Mouse (Mus musculus) testis, adult 10 weeks (tissue): ENCODE data around the gene Heatr6. TPM values are rescaled to one million over a fixed set of nuclear protein-coding genes. Genes with fewer than 3 reads are reported as not detected.

Experiments used
- polyA plus RNA-seq: library from polyadenylated mRNA; stranded (reverse); fragments of 350-450 nt; fragmentation: Illumina TruSeq; extraction: RNeasy Lipid Tissue Mini Kit (QIAGEN cat#74804); gene quantifications from one replicate; pipeline ENCODE4 v1.2.3, GENCODE M21; 2014; ENCODE audit warnings: low read depth, low replicate concordance

Heatr6 gene
- 2.6 TPM for polyA plus RNA-seq

DNA sequence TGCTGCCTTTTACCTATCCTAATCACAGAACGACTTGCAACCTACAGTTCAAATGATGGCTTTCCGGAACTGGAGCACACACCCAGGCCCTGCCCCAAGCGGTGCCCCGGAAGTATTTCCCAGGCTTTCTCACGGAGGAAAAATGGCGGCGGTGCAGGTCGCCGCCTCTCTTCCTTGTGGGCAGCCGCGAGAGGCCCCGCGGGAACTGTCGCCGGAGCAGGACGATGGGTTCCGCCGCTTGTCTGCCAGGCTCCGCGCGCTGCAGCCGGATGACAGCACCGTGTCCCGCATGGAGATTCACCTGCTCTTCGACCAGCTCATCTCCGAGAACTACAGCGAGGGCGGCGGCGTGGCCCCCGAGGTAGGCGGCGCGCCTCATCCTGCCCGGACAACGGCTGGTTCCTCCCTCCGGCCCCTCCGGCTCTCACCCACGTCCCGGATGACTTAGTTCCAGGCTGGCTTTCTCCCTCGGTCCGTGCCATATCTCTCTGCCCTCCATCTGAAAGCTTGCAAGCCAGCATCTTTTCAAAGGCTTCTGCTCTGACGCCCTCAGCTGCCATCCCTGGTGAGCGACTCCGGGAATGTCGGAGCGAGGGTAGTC lies at the start of gene Heatr6:
Heatr6 (plus strand) TSS at position 116 of the 601 bp plus-strand sequence.

GRCm38 (mm10) chr11:83703705-83704104 lies 49.8 kb upstream of the Heatr6 start, which contains the start of gene Wfdc17:
Gene Wfdc17 (plus strand): TSS chr11:83703991.

DNA sequence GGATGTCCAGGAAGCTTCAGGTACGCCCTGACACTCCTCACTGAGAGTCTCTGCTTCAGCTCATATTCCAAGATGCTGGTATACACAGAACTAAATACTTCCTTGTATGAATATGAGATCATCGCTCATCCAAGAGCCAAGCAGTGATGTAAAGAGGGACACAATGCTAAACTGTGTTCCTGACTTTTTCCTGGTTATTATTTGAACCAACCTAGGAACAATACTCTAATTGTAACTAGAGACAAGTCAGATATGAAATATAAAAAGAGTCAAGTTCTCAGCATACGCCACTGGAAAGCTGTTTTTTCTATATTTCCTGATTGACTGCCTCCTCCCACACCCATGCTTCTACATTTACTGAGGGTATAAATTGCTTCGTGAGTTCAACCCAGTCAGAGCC lies 44.8 kb upstream of the Heatr6 start, which contains the start of gene Wfdc18:
Wfdc18 (plus strand) TSS at position 301 of the 400 bp plus-strand sequence.

GRCm38 (mm10) chr11:83746681-83747080 lies 6.8 kb upstream of the Heatr6 start, which contains the start of gene Wfdc21:
Gene Wfdc21 (plus strand): TSS chr11:83746940.

Other genes starting within 250 kb of the Heatr6 start
- gene Heatr9, start 231.5 kb upstream of the Heatr6 start, polyA plus RNA-seq, result 30.0 TPM
- gene Ccl5, start 223.2 kb upstream of the Heatr6 start, polyA plus RNA-seq, result 0.52 TPM
- 0.24 TPM for gene Ccl9, start 175.1 kb upstream of the Heatr6 start, polyA plus RNA-seq
- gene Ccl6, start 160.6 kb upstream of the Heatr6 start, polyA plus RNA-seq, result 0.76 TPM
- not detected for gene Rpl9-ps1, start 108.1 kb upstream of the Heatr6 start, polyA plus RNA-seq
- not detected for gene Ccl3, start 104.3 kb upstream of the Heatr6 start, polyA plus RNA-seq
- not detected for gene Ccl4, start 91.1 kb upstream of the Heatr6 start, polyA plus RNA-seq
- 9.5 TPM for gene Wfdc17, start 49.7 kb upstream of the Heatr6 start, polyA plus RNA-seq
- gene Wfdc18, start 44.7 kb upstream of the Heatr6 start, polyA plus RNA-seq, result 0.62 TPM
- gene Wfdc21, start 6.8 kb upstream of the Heatr6 start, polyA plus RNA-seq, result not detected
- gene Hnf1b, start 96.4 kb downstream of the Heatr6 start, polyA plus RNA-seq, result 7.5 TPM
- 55.1 TPM for gene Ddx52, start 188.4 kb downstream of the Heatr6 start, polyA plus RNA-seq
- gene Synrg, start 210.7 kb downstream of the Heatr6 start, polyA plus RNA-seq, result 36.4 TPM